Mouse (Mus musculus): ENCODE results near the gene Cbx4.

DNA sequence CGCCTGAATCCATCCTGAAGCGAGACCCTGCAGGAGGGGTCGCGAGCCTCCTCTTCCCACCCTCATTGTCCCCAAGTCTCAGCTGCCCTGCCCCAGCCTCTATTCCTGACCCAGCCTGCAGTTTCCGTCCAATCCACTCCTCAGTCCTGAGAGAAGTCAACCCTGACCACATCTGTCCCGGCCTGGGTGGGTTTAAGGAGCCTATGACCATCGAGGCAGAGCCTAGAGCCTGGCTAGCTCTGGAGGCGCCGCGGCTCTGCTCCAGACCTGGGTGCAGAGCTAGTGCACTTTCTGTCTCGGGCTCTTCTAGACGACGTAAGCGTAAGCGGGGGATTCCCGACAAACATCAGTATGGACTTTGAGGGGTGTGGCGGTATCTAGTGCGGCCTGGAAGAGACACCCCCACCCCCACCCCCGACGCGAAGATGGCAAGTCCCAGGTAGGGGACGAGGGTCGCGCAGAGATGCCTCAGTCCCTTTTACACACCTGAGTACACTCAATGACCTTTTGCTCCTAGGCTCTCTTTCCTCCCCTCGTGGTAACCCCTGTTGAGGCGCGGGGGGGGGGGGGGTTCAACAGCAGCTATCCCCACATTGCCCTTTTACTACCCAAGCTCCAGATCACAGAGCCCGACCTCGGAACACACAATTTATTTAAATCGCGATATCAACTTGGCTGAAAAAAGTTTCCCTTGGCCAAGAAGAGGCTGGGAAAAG lies 44.1 kb downstream of the Cbx4 start:
- TF ChIP-seq CTCF (IDR thresholded peaks at IDR 0.05; ENCODE audit: control insufficient read depth, insufficient read depth, insufficient read length) (no peak), USF1 (IDR thresholded peaks at IDR 0.05; ENCODE audit: low read depth) (no peak), MYOG (IDR thresholded peaks at IDR 0.05; ENCODE audit: control insufficient read depth, extremely low read depth, insufficient read length) (no peak), MYOD1 (IDR thresholded peaks at IDR 0.05; ENCODE audit: control insufficient read depth, insufficient read length, low read depth) (no peak), MAX (IDR thresholded peaks at IDR 0.05) (no peak), FOSL1 (IDR thresholded peaks at IDR 0.05; ENCODE audit: insufficient read depth, low read length, poor library complexity, severe bottlenecking) (no peak), CEBPB (IDR thresholded peaks at IDR 0.05; ENCODE audit: low read depth) (no peak)

Measured in C2C12 (cell line).